Mouse (Mus musculus): ENCODE data around the gene Elf5.

Gene Elf5

GRCm38 (mm10) chr2:103411348-103411747 lies at the start of gene Elf5:
TSS of gene Elf5 (plus strand) at chr2:103411688.
- DNase-seq (ENCODE audit: low read depth, low spot score), result no peak

DNA sequence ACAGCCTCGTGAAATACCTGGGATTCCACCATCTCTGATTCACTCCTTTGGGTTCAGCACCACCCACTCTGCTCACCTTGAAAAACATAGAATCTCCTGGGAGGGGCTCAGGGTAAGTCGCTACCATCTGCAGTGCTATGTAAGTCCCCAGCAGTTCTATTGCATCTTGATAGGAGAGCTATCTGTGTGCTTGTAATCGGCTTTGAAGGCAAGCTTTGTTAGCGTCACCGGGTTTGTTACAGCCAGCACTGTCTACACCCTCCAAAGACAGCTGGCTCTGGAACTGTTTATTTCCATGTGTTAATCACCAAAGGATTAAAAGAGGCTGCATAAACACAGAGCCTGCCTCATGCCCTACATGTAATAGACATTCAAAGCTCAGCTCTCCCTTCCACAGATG lies 38.9 kb upstream of the Elf5 start:
- no peak for DNase-seq (ENCODE audit: low read depth, low spot score)

DNA sequence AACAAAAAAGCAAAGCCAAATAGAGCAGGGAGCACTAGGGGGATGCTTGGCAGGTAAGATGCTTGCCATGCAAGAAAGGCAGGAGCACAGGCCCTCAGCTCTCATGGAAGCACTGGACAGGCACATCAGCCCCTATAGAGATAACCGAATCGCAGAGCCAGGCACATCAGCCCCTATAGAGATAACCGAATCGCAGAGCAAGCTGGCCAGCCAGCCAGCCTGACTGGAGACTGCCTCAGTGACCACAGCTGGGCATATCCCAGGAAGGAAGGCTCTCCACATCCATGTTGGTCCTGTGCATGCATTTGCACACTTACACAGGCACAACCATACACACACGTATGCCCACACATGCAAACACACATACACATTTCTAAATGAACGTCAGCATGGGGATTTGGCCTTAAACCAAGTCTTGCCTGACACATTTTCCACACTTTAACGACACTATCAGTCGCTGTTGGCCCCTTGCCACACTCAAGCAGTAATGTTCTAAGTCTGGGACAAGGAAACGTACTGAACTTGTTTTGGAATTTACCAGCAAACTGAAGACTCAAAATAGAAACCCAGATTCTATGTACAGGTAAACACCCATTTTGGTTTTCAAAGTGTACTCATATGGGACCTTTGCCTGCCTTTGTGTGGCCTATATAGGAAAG lies 31.9 kb upstream of the Elf5 start:
- DNase-seq (ENCODE audit: low read depth, low spot score), result no peak

GRCm38 (mm10) chr2:103382174-103382573 lies 29.3 kb upstream of the Elf5 start:
- no peak for DNase-seq (ENCODE audit: low read depth, low spot score)

DNA sequence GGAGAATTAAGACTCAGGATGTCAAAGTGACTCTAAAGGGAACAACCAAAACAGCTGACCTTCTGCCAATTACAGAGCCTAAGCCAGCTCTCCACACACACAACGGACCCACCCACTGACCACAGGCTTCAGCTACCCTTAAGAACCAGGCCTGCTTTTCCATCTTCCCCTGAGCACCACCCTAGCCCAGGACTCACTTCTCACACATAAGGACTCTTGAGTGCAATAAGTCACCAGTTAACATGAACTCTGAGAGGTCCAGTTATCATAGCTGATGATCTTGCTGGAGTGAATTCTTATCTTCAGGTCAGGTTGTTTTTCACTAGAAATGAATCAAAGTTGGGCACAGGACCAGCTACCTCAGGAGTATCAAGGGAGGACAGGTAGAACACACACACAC lies 23.6 kb upstream of the Elf5 start:
- no peak for DNase-seq (ENCODE audit: low read depth, low spot score)

- no peak for DNase-seq (ENCODE audit: low read depth, low spot score)
Observed at GRCm38 (mm10) chr2:103388311-103388710, 23.2 kb upstream of the Elf5 start.

DNA sequence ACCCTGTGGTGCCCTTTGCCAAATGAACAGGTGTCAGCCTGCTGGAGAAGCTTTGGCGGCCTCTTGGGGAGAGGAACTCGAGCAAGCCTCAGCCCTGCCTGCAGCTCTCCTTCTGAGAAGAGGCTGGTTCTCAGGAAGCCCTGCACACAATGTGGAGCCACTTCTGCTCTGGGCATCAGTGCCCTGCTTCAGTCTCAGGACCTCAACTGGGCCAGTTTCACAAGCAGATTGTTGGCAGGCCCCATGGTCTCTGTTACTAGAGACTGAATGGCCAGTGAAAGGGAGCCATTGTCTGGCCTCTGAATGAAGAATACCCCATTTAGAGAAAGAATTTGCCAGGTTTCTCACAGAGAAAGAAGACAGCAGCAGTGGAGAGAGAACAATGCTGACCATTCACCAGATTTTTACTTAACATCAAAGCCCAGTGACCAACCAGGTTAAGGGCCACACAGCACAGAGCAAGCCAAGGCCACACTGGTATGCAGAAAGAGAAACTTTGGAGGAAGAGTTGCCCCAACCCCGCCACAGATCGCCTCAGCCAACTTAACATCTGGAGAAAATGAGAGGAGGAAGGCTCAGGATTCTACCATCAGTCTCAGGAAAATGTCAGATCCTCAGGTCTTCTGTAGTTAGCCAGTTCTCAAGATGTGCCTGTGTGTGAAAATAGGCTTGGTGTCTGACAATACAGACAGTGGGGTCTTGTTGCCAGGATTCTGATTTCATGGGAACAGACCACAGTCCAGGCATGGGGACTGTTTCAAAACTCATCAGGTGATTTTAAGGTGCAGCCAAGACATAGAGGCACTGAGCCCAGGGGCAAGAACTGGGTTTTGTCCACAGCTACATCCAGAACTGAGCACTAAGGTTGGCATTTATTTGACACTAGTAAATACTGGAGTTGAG lies 21.2 kb upstream of the Elf5 start:
- no peak for DNase-seq (ENCODE audit: low read depth, low spot score)

GRCm38 (mm10) chr2:103391626-103392025 lies 19.9 kb upstream of the Elf5 start:
- no peak for DNase-seq (ENCODE audit: low read depth, low spot score)

- DNase-seq (ENCODE audit: low read depth, low spot score), result no peak
Observed at GRCm38 (mm10) chr2:103398110-103398509, 13.4 kb upstream of the Elf5 start.

DNA sequence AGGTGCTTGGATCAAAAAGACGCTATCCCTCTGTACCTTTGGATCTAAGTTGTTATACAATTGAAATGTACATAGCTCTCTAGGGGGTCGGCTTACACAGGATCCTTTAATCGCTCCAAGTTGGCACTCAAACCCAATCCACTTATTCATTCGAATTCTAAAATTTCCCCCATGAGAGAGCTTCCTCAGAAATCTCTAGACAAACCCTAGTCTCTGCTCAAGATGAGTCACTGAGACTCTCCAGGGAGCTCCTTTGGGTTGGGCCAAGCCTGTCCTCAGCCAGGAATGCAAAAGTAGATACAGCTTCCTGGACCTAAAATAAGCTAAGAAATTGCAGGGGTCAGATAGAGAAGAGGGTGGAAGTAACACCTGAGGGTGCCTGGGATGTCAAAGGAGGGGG lies 10.8 kb upstream of the Elf5 start:
- DNase-seq (ENCODE audit: low read depth, low spot score), result no peak

DNA sequence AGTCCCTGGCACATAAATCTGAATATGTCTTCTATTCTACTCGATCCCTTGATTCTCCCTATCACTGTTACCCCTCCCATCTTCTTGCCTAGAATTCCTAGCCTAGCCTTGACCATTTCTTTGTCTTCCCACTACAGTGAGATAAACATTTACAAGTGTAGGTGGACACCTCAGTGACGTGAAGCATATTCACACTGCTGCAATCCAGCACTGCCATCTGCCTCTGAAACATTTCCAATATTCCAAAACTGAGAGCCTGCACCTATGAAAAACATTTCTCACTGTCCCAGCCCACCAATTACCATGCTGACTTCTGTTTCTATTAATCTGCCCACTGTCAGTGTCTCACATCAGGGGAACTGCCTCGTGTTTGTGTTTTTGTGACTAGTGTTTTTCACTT lies 5.2 kb upstream of the Elf5 start:
- no peak for DNase-seq (ENCODE audit: low read depth, low spot score)

GRCm38 (mm10) chr2:103411816-103412215 lies 328 bp downstream of the Elf5 start:
- DNase-seq (ENCODE audit: low read depth, low spot score), result no peak

DNA sequence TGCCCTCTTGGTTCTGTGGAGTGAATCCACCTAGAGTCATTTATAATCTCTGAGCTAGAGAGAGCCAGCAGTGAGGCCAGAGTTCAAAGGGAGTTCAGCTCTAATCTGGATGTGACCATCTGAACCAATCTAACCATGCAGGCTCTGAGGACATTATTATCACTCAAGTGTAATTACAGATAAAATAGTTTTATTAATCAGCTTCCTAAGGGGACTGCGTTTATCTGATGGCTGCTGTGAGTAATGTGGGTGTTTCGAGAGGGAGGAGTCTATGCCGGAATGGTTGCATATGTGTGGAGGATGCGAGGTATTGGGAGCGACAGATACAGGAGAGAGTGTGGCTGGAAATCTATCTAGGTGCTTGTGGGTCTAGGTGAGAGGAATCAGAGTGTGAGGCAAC lies 1.9 kb downstream of the Elf5 start:
- DNase-seq (ENCODE audit: low read depth, low spot score), result no peak

DNA sequence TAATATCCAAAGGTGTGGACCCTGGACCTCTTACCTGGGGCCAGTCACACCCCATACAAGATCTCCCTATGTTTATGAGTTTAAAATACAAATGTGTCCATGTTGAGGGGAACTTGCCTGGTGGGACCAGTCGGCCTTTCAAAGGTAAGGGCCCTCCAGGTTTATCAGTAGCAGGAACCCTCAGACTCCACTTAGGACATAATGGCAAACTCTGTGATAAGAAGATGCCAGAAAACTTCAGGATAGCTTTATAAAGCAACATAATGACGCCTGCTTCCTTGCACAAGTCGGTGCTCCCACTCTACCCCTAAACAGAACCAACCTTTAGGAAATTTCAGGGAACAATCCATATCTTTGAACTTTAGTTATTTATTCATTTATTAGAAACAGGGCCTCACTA lies 4.3 kb downstream of the Elf5 start:
- DNase-seq (ENCODE audit: low read depth, low spot score), result no peak

- DNase-seq (ENCODE audit: low read depth, low spot score), result no peak
Observed at GRCm38 (mm10) chr2:103420650-103421507, 9.4 kb downstream of the Elf5 start.

DNA sequence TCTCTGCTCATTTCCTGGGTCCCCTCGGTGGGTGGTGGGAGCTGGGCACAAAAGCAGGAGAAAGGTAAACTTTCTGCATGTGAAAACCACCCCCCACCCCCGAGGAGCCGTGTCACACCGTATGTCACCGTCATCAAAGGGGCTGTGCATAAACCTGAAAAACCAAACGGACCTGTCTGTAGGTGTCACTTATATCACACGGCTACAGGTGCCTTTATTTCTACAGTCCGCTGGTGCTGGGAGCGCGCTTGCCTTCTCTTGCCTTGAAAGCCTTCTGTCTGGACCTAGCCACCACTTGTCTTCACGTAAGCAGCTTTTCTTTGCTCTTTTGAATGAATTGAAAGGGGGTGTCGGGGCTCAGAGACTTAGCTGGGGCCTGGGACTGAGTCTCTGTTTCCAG lies 12.4 kb downstream of the Elf5 start:
- DNase-seq (ENCODE audit: low read depth, low spot score), result no peak

GRCm38 (mm10) chr2:103424349-103425026 lies 13.0 kb downstream of the Elf5 start:
- DNase-seq (ENCODE audit: low read depth, low spot score), result peak; percentile 40

DNA sequence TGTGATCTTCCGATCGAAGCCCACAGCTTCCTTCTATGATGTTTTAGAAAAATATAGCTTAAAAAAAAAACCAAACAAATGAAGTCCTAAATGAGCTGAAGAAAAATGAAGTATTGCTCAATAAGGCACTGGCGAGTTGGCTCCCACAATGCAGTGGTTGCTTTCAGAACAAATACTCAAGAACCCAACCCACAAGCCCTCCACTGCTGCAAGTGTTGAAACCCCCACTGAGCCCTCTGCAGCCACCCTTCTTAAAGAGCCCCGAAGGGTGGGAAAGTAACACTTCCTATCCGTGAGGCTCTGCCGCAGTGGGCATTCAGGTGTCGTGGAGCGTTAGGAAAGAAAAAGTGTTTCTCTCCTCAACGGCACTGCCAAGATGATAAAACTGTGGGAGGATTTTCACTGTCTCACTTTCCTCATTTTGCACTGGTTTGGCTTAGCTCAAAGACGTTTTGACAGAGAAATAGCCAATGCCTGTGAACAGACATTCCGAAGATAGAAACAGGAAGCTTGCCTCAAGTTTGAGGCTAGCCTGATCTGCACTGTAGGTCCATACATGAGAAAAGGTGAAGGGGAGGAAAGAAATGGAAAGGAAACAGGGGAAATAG lies 14.1 kb downstream of the Elf5 start:
- DNase-seq (ENCODE audit: low read depth, low spot score), result no peak

GRCm38 (mm10) chr2:103428356-103428755 lies 16.9 kb downstream of the Elf5 start:
- DNase-seq (ENCODE audit: low read depth, low spot score), result no peak

- DNase-seq (ENCODE audit: low read depth, low spot score), result no peak
Observed at GRCm38 (mm10) chr2:103430712-103431111, 19.2 kb downstream of the Elf5 start.

DNA sequence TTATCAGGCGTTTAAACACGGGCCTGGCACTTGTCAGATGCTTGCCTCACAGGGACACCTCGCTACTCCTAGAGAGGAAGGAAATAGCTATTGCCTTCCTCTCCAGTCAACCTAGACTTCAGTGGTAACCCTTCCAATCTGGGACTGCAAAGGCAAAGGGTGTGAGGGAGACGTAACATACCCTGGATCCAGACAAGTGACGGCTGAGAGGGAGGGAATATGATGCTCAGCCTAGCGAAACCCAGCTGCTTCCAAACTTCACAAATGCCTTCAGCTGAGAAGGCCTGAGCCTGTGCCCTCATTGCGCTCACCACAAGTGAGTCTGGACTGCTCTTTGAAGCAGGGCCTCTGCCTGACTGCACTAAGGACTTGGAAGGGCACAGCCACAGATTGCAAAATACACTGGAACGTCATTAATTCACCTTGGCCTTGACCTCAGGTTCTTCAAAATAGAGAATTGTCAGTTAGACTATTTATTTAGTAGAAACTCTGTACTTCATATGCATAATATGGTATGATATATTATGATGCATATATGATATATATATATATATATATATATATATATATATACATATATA lies 21.3 kb downstream of the Elf5 start:
- DNase-seq (ENCODE audit: low read depth, low spot score), result no peak

All from embryo, embryonic 11.5 days (tissue).